Mouse (Mus musculus): ENCODE data around the gene Tbcc.
A peak's percentile ranks its signal among the peaks of the same experiment; 100 is the strongest.
"Not testable (repeated sequence)": the region's sequence is repeated elsewhere in the genome, so short reads cannot be mapped to it uniquely, and the experiment has no call there.

Tbcc gene

GRCm38 (mm10) chr17:46890116-46890815, at the start of gene Tbcc:
Gene Tbcc, plus strand, starts transcription at chr17:46890684.
- peak; percentile 94 to 96 for DNase-seq (ENCODE audit: low spot score in 2 of 2)

GRCm38 (mm10) chr17:46843022-46843421, 47.5 kb upstream of the Tbcc start:
- no peak for DNase-seq (ENCODE audit: low spot score in 2 of 2)

GRCm38 (mm10) chr17:46843716-46844115, 46.8 kb upstream of the Tbcc start:
- DNase-seq (ENCODE audit: low spot score in 2 of 2) = no peak

GRCm38 (mm10) chr17:46844811-46845210, 45.7 kb upstream of the Tbcc start:
- no peak for DNase-seq (ENCODE audit: low spot score in 2 of 2)

GRCm38 (mm10) chr17:46845262-46845661, 45.2 kb upstream of the Tbcc start:
- no peak for DNase-seq (ENCODE audit: low spot score in 2 of 2)

GRCm38 (mm10) chr17:46846573-46846972, 43.9 kb upstream of the Tbcc start:
- DNase-seq (ENCODE audit: low spot score in 2 of 2) = not testable (repeated sequence)

GRCm38 (mm10) chr17:46847206-46847605, 43.3 kb upstream of the Tbcc start:
- DNase-seq (ENCODE audit: low spot score in 2 of 2) = no peak

GRCm38 (mm10) chr17:46852725-46853124, 37.8 kb upstream of the Tbcc start:
- DNase-seq (ENCODE audit: low spot score in 2 of 2) = peak in 1 of 2 experiments; percentile 40

- no peak for DNase-seq (ENCODE audit: low spot score in 2 of 2)
Observed at GRCm38 (mm10) chr17:46853281-46853680, 37.2 kb upstream of the Tbcc start.

- DNase-seq (ENCODE audit: low spot score in 2 of 2) = no peak
Observed at GRCm38 (mm10) chr17:46854096-46854495, 36.4 kb upstream of the Tbcc start.

- no peak for DNase-seq (ENCODE audit: low spot score in 2 of 2)
Observed at GRCm38 (mm10) chr17:46854640-46855110, 35.8 kb upstream of the Tbcc start.

- peak; percentile 9 to 29 for DNase-seq (ENCODE audit: low spot score in 2 of 2)
Observed at GRCm38 (mm10) chr17:46855328-46856106, 35.0 kb upstream of the Tbcc start.

- DNase-seq (ENCODE audit: low spot score in 2 of 2) = no peak
Observed at GRCm38 (mm10) chr17:46856107-46856388, 34.4 kb upstream of the Tbcc start.

- peak; percentile 75 to 80 for DNase-seq (ENCODE audit: low spot score in 2 of 2)
Observed at GRCm38 (mm10) chr17:46856471-46857360, 33.8 kb upstream of the Tbcc start.

GRCm38 (mm10) chr17:46857361-46857902, 33.1 kb upstream of the Tbcc start:
- DNase-seq (ENCODE audit: low spot score in 2 of 2) = peak; percentile 67 to 75

GRCm38 (mm10) chr17:46857903-46858748, 32.4 kb upstream of the Tbcc start, which contains the start of gene Bicral:
Gene Bicral, minus strand, starts transcription at chr17:46858482.
- DNase-seq (ENCODE audit: low spot score in 2 of 2) = peak; percentile 73 to 78

- DNase-seq (ENCODE audit: low spot score in 2 of 2) = no peak
Observed at GRCm38 (mm10) chr17:46858749-46859444, 31.6 kb upstream of the Tbcc start.

- no peak for DNase-seq (ENCODE audit: low spot score in 2 of 2)
Observed at GRCm38 (mm10) chr17:46860120-46860519, 30.4 kb upstream of the Tbcc start.

GRCm38 (mm10) chr17:46864566-46865195, 25.8 kb upstream of the Tbcc start:
- no peak for DNase-seq (ENCODE audit: low spot score in 2 of 2)

GRCm38 (mm10) chr17:46866836-46867235, 23.6 kb upstream of the Tbcc start:
- DNase-seq (ENCODE audit: low spot score in 2 of 2) = no peak
